Comparison of ENCODE assay signal across 10 mouse cellular contexts in genomic region chr5:90964316-90964715, GRCm38 (mm10). TPM values are rescaled to one million over a fixed set of nuclear protein-coding genes. Genes with fewer than 3 reads are reported as not detected.
DNase-seq lines count a peak whose midpoint lies in the region; ATAC-seq and TF ChIP-seq lines count a peak whose summit lies in the region.
"Had no signal": no experiment of that assay in that cellular context is flagged by ENCODE, and none has a peak within 500 bp of the region (broad histone marks: within the 10 kb centered on the region; RNA-seq: fewer than 3 reads in every experiment).

No protein-coding gene starts in this region.

- DNase-seq in heart, adult 2 months = no peak
- DNase-seq in B cell, adult 2 months = peak; percentile 42 to 51
- DNase-seq in liver = peak; percentile 30
- DNase-seq in layer of hippocampus, postnatal 10 days (ENCODE audit: low spot score in 2 of 2) = no peak
- DNase-seq in right cerebral cortex, adult 2 months (ENCODE audit: low spot score in 2 of 2) = no peak

- TF ChIP-seq POLR2A in heart, adult 2 months (IDR thresholded peaks at IDR 0.05; ENCODE audit: insufficient read depth, low read depth, low read length) = no peak
- no peak for TF ChIP-seq POLR2A in testis, adult 2 months (IDR thresholded peaks at IDR 0.05; ENCODE audit: control insufficient read depth, low read depth, low read length)

- TF ChIP-seq EP300 in heart, adult 2 months (IDR thresholded peaks at IDR 0.05; ENCODE audit: insufficient read depth, low read depth, low read length) = no peak

- no peak overlapping the region for H3K4me2 ChIP-seq in heart, embryonic 12.5 days
- H3K4me2 ChIP-seq: embryonic facial prominence, embryonic 12.5 days; liver, embryonic 15.5 days had no signal

- no peak for ATAC-seq in heart, embryonic 12.5 days (ENCODE audit: insufficient number of reproducible peaks, low FRiP score)
- peak; percentile 59 for ATAC-seq in activated CD4-positive, CD25-positive, alpha-beta regulatory T cell, adult 4 months

- no peaks in the 10 kb centered on the region; the same call in none of the 2 replicates for H3K4me1 ChIP-seq in heart, adult 2 months (ENCODE audit: control insufficient read depth, insufficient read depth, low read length)
- H3K4me1 ChIP-seq in heart, embryonic 12.5 days (replicated peaks) = no peaks in the 10 kb centered on the region
- peaks cover 2% of the 10 kb centered on the region; the same call in 1 of the 2 replicates for H3K4me1 ChIP-seq in testis, adult 2 months (ENCODE audit: control insufficient read depth, insufficient read depth, low read length)
- H3K4me1 ChIP-seq: embryonic facial prominence, embryonic 12.5 days; liver, embryonic 15.5 days had no signal

- H3K79me2 ChIP-seq in heart, adult 2 months (replicated peaks; ENCODE audit: control insufficient read depth, insufficient read depth, low read length) = no peaks in the 10 kb centered on the region

- H3K27ac ChIP-seq in heart, adult 2 months = no peak overlapping the region
- no peak overlapping the region for H3K27ac ChIP-seq in heart, embryonic 12.5 days (ENCODE audit: poor library complexity, severe bottlenecking)
- no peak overlapping the region for H3K27ac ChIP-seq in testis, adult 2 months (ENCODE audit: control insufficient read depth, insufficient read depth, low read depth, low read length)
- H3K27ac ChIP-seq: embryonic facial prominence, embryonic 12.5 days; liver, embryonic 15.5 days had no signal

- no peaks in the 10 kb centered on the region for H3K27me3 ChIP-seq in heart, adult 2 months (ENCODE audit: control insufficient read depth, insufficient read depth, low read length)
- H3K27me3 ChIP-seq in heart, embryonic 12.5 days (replicated peaks) = no peaks in the 10 kb centered on the region
- H3K27me3 ChIP-seq in testis, adult 2 months (ENCODE audit: control insufficient read depth, insufficient read depth, low read length) = no peaks in the 10 kb centered on the region
- H3K27me3 ChIP-seq: embryonic facial prominence, embryonic 12.5 days; liver, embryonic 15.5 days had no signal

- H3K9ac ChIP-seq in heart, adult 2 months (ENCODE audit: low read depth, low read length) = no peak overlapping the region
- H3K9ac ChIP-seq in heart, embryonic 12.5 days = no peak overlapping the region
- H3K9ac ChIP-seq: embryonic facial prominence, embryonic 12.5 days; liver, embryonic 15.5 days had no signal

- 68% methylated on average over 4 of the region's 4 CpGs for WGBS in heart, adult 2 months
- 64% methylated on average over 4 of the region's 4 CpGs for WGBS in heart, embryonic 12.5 days

- H3K36me3 ChIP-seq in heart, adult 2 months (ENCODE audit: control insufficient read depth, insufficient read depth, low read length) = no peaks in the 10 kb centered on the region
- H3K36me3 ChIP-seq in heart, embryonic 12.5 days = peaks cover 8% of the 10 kb centered on the region; the same call in 1 of the 2 replicates
- no peaks in the 10 kb centered on the region for H3K36me3 ChIP-seq in testis, adult 2 months (ENCODE audit: control insufficient read depth, insufficient read depth, low read length)
- H3K36me3 ChIP-seq: embryonic facial prominence, embryonic 12.5 days; liver, embryonic 15.5 days had no signal

- intact Hi-C loops in heart, adult 2 months (cut with DNase I) = no loop called here

- peak; percentile 66 for TF ChIP-seq CTCF in heart, adult 2 months (IDR thresholded peaks at IDR 0.05)
- TF ChIP-seq CTCF in testis, adult 2 months (IDR thresholded peaks at IDR 0.05; ENCODE audit: control insufficient read depth, insufficient read depth, insufficient replicate concordance, low read depth, low read length) = peak; percentile 93

- no peaks in the 10 kb centered on the region for H3K9me3 ChIP-seq in heart, embryonic 12.5 days (replicated peaks)
- H3K9me3 ChIP-seq: embryonic facial prominence, embryonic 12.5 days; liver, embryonic 15.5 days had no signal

- no peak overlapping the region for H3K4me3 ChIP-seq in heart, adult 2 months
- H3K4me3 ChIP-seq in heart, embryonic 12.5 days = no peak overlapping the region
- H3K4me3 ChIP-seq in testis, adult 2 months (ENCODE audit: control insufficient read depth, low read depth, low read length) = no peak overlapping the region
- H3K4me3 ChIP-seq: embryonic facial prominence, embryonic 12.5 days; liver, embryonic 15.5 days had no signal

RNA-seq across cellular contexts. Expression of gene Mthfd2l, which starts 33.4 kb away (rescaled TPM):
- 1 to 10 TPM; 9.1 to 9.8 TPM for total RNA-seq in heart, adult 2 months (2021)
- 8.4 and 8.7 TPM in 2 replicates for polyA plus RNA-seq in heart, adult 2 months (2012; rRNA removed)
- 35.1 and 38.0 TPM in 2 replicates for polyA plus RNA-seq in heart, embryonic 12.5 days (2016; fragmentation: Nextera tagmentation; extraction: Ambion mirVana)
- 1 to 10 TPM in 1 of 2 experiments, under 1 TPM in 1; 0.43 to 1.9 TPM for polyA plus RNA-seq in activated CD4-positive, CD25-positive, alpha-beta regulatory T cell, adult 4 months (2017; shearing (Covaris generic))
- polyA plus RNA-seq in testis, adult 2 months (2012; rRNA removed) = 4.7 and 5.6 TPM in 2 replicates
- 10 to 100 TPM; 17.7 to 20.9 TPM for total RNA-seq in layer of hippocampus, postnatal 10 days (2021)

Comparison
In these comparisons a context has a peak if more than half of its experiments do, and no peak if none do; other contexts are left out.
1. DNase-seq: peak in B cell, adult 2 months (2 of 2) and liver (single experiment); none in heart, adult 2 months (0 of 2), layer of hippocampus, postnatal 10 days (0 of 2) and right cerebral cortex, adult 2 months (0 of 2).